Mouse (Mus musculus): ENCODE results near the gene Tbc1d9b.

GRCm38 (mm10) chr11:50151374-50151773, 20.2 kb downstream of the Tbc1d9b start:
- no peak for TF ChIP-seq CTCF (IDR thresholded peaks at IDR 0.05; ENCODE audit: low read depth, low read length)
- TF ChIP-seq POLR2A (IDR thresholded peaks at IDR 0.05; ENCODE audit: extremely low read depth, insufficient read depth, low read length), result no peak

Data from liver, adult 2 months (tissue).